Mouse (Mus musculus): ENCODE results near the gene Tmem245. TPM values are rescaled to one million over a fixed set of nuclear protein-coding genes. Genes with fewer than 3 reads are reported as not detected.

Tmem245 gene
- 9.9 and 11.0 TPM in 2 replicates for polyA plus RNA-seq (2015; fragmentation: Nextera tagmentation; extraction: Ambion mirVana)

- peak; percentile 96 for ATAC-seq
- H3K27ac ChIP-seq, result peak within 1 kb of the TSS; percentile 91
- peak within 1 kb of the TSS; percentile 81 for H3K4me3 ChIP-seq (replicated peaks)
- H3K36me3 ChIP-seq, result no peaks in the 10 kb centered on the region
- peaks cover 27% of the 10 kb centered on the region for H3K4me1 ChIP-seq (replicated peaks)
- no peaks in the 10 kb centered on the region for H3K9me3 ChIP-seq
- no peaks in the 10 kb centered on the region for H3K27me3 ChIP-seq (replicated peaks)
- H3K4me2 ChIP-seq (replicated peaks), result peak within 1 kb of the TSS; percentile 75
- H3K9ac ChIP-seq, result peak within 1 kb of the TSS; percentile 95
- WGBS, result under 1% methylated on average over 107 of the region's 107 CpGs
Measured at GRCm38 (mm10) chr4:56946641-56947640, at the start of gene Tmem245. TSS of gene Tmem245 (minus strand) at chr4:56947437.

GRCm38 (mm10) chr4:56993331-56993730, 46.1 kb upstream of the Tmem245 start:
- Histone ChIP-seq H3K4me2 (replicated peaks) (no peak overlapping the region), H3K36me3 (no peaks in the 10 kb centered on the region), H3K9ac (no peak overlapping the region), H3K4me3 (replicated peaks) (no peak overlapping the region), H3K4me1 (replicated peaks) (peaks cover 4% of the 10 kb centered on the region; the same call in 1 of the 2 replicates), H3K27ac (no peak overlapping the region), H3K27me3 (replicated peaks) (peaks cover 20% of the 10 kb centered on the region), H3K9me3 (no peaks in the 10 kb centered on the region)
- no peak for ATAC-seq
- WGBS, result 74% methylated on average over 7 of the region's 7 CpGs

- no peak for ATAC-seq
- Histone ChIP-seq H3K9ac (no peak overlapping the region), H3K4me2 (replicated peaks) (no peak overlapping the region), H3K36me3 (no peaks in the 10 kb centered on the region), H3K27me3 (replicated peaks) (peaks cover 23% of the 10 kb centered on the region), H3K9me3 (no peaks in the 10 kb centered on the region), H3K27ac (no peak overlapping the region), H3K4me3 (replicated peaks) (no peak overlapping the region), H3K4me1 (replicated peaks) (peaks cover 4% of the 10 kb centered on the region; the same call in 1 of the 2 replicates)
- 59% methylated on average over 2 of the region's 2 CpGs for WGBS
Measured at GRCm38 (mm10) chr4:56991951-56992350, 44.7 kb upstream of the Tmem245 start.

- ATAC-seq, result peak; percentile 72
- no peaks in the 10 kb centered on the region for H3K36me3 ChIP-seq
- H3K4me3 ChIP-seq (replicated peaks), result peak within 1 kb of the TSS; percentile 55
- under 1% methylated on average over 43 of the region's 44 CpGs for WGBS
- H3K9ac ChIP-seq, result peak within 1 kb of the TSS; percentile 42
- H3K27ac ChIP-seq, result no peak within 1 kb of the TSS
- peak within 1 kb of the TSS; percentile 97 for H3K4me2 ChIP-seq (replicated peaks)
- no peaks in the 10 kb centered on the region for H3K9me3 ChIP-seq
- H3K27me3 ChIP-seq (replicated peaks), result peaks cover 23% of the 10 kb centered on the region
- H3K4me1 ChIP-seq (replicated peaks), result peaks cover 4% of the 10 kb centered on the region; the same call in 1 of the 2 replicates
Measured at GRCm38 (mm10) chr4:56990215-56990584, 43.0 kb upstream of the Tmem245 start, which contains the start of gene Frrs1l. TSS of gene Frrs1l (minus strand) at chr4:56990391.

GRCm38 (mm10) chr4:56989431-56990214, 42.4 kb upstream of the Tmem245 start:
- Histone ChIP-seq H3K9ac (peak overlapping the region; percentile 42), H3K4me1 (replicated peaks) (peaks cover 4% of the 10 kb centered on the region; the same call in 1 of the 2 replicates), H3K27me3 (replicated peaks) (peaks cover 23% of the 10 kb centered on the region), H3K36me3 (no peaks in the 10 kb centered on the region), H3K4me2 (replicated peaks) (peak overlapping the region; percentile 97), H3K27ac (no peak overlapping the region), H3K4me3 (replicated peaks) (peak overlapping the region; percentile 55), H3K9me3 (no peaks in the 10 kb centered on the region)
- ATAC-seq, result peak; percentile 47
- WGBS, result 5% methylated on average over 45 of the region's 45 CpGs

- whole genome bisulfite sequencing, result 70% methylated on average over 7 of the region's 7 CpGs
- no peak for ATAC-seq
- H3K4me2 ChIP-seq (replicated peaks), result no peak overlapping the region
Measured at GRCm38 (mm10) chr4:56965586-56966179, 18.4 kb upstream of the Tmem245 start.

GRCm38 (mm10) chr4:56963687-56964086, 16.4 kb upstream of the Tmem245 start:
- Histone ChIP-seq H3K36me3 (no peaks in the 10 kb centered on the region), H3K9ac (no peak overlapping the region), H3K27me3 (replicated peaks) (no peaks in the 10 kb centered on the region), H3K27ac (no peak overlapping the region), H3K4me3 (replicated peaks) (no peak overlapping the region), H3K4me2 (replicated peaks) (no peak overlapping the region), H3K4me1 (replicated peaks) (no peaks in the 10 kb centered on the region), H3K9me3 (no peaks in the 10 kb centered on the region)
- WGBS, result 88% methylated on average over 6 of the region's 6 CpGs
- ATAC-seq, result no peak

More at GRCm38 (mm10) chr4:56965586-56966179, 18.4 kb upstream of the Tmem245 start:
- Histone ChIP-seq H3K9ac (no peak overlapping the region), H3K27me3 (replicated peaks) (no peaks in the 10 kb centered on the region), H3K4me3 (replicated peaks) (no peak overlapping the region), H3K27ac (no peak overlapping the region), H3K4me1 (replicated peaks) (no peaks in the 10 kb centered on the region), H3K36me3 (no peaks in the 10 kb centered on the region), H3K9me3 (no peaks in the 10 kb centered on the region)

- WGBS, result 62% methylated on average over 12 of the region's 12 CpGs
- no peaks in the 10 kb centered on the region for H3K9me3 ChIP-seq
- H3K27ac ChIP-seq, result 0 out of 2 replicates have a peak overlapping the region, but pooled peaks have one; percentile 22
- no peaks in the 10 kb centered on the region for H3K36me3 ChIP-seq
- no peak overlapping the region for H3K4me2 ChIP-seq (replicated peaks)
- H3K27me3 ChIP-seq (replicated peaks), result no peaks in the 10 kb centered on the region
- no peak overlapping the region for H3K4me3 ChIP-seq (replicated peaks)
- ATAC-seq, result peak; percentile 78
- no peak overlapping the region for H3K9ac ChIP-seq
- H3K4me1 ChIP-seq (replicated peaks), result no peaks in the 10 kb centered on the region
Measured at GRCm38 (mm10) chr4:56961320-56961925, 14.2 kb upstream of the Tmem245 start.

- peak; percentile 67; the same call in 1 of the 2 replicates for ATAC-seq
- Histone ChIP-seq H3K9me3 (no peaks in the 10 kb centered on the region), H3K4me1 (replicated peaks) (no peaks in the 10 kb centered on the region), H3K36me3 (no peaks in the 10 kb centered on the region), H3K27me3 (replicated peaks) (no peaks in the 10 kb centered on the region), H3K4me2 (replicated peaks) (no peak overlapping the region), H3K9ac (no peak overlapping the region), H3K27ac (no peak overlapping the region), H3K4me3 (replicated peaks) (no peak overlapping the region)
- 41% methylated on average over 9 of the region's 9 CpGs for WGBS
Measured at GRCm38 (mm10) chr4:56957518-56957917, 10.3 kb upstream of the Tmem245 start.

- no peak for ATAC-seq
- no peak overlapping the region for H3K27ac ChIP-seq
- no peaks in the 10 kb centered on the region for H3K4me1 ChIP-seq (replicated peaks)
- no peak overlapping the region for H3K9ac ChIP-seq
- no peak overlapping the region for H3K4me2 ChIP-seq (replicated peaks)
- H3K36me3 ChIP-seq, result no peaks in the 10 kb centered on the region
- no peak overlapping the region for H3K4me3 ChIP-seq (replicated peaks)
- no peaks in the 10 kb centered on the region for H3K27me3 ChIP-seq (replicated peaks)
- no peaks in the 10 kb centered on the region for H3K9me3 ChIP-seq
- 64% methylated on average over 6 of the region's 6 CpGs for whole genome bisulfite sequencing
Measured at GRCm38 (mm10) chr4:56953235-56953634, 6.0 kb upstream of the Tmem245 start.

- H3K9ac ChIP-seq, result no peak overlapping the region
- no peaks in the 10 kb centered on the region for H3K27me3 ChIP-seq (replicated peaks)
- no peak overlapping the region for H3K4me2 ChIP-seq (replicated peaks)
- no peaks in the 10 kb centered on the region for H3K4me1 ChIP-seq (replicated peaks)
- WGBS, result 87% methylated on average over 3 of the region's 3 CpGs
- H3K9me3 ChIP-seq, result no peaks in the 10 kb centered on the region
- no peaks in the 10 kb centered on the region for H3K36me3 ChIP-seq
- no peak for ATAC-seq
- no peak overlapping the region for H3K27ac ChIP-seq
- H3K4me3 ChIP-seq (replicated peaks), result no peak overlapping the region
Measured at GRCm38 (mm10) chr4:56951701-56952100, 4.5 kb upstream of the Tmem245 start.

Data from intestine, embryonic 15.5 days (tissue).